Mouse (Mus musculus): Measurements from ENCODE around the gene Mcm7. TPM values are rescaled to one million over a fixed set of nuclear protein-coding genes. Genes with fewer than 3 reads are reported as not detected.
"Not testable (repeated sequence)": the region's sequence is repeated elsewhere in the genome, so short reads cannot be mapped to it uniquely, and the experiment has no call there.

Mcm7 gene
- polyA plus RNA-seq (2016; fragmentation: Nextera tagmentation; extraction: Ambion mirVana), result 179 and 180 TPM in 2 replicates

- H3K9me3 ChIP-seq (replicated peaks), result no peaks in the 10 kb centered on the region
- ATAC-seq (ENCODE audit: low FRiP score), result peak; percentile 92
- H3K36me3 ChIP-seq, result peaks cover 48% of the 10 kb centered on the region
- peak within 1 kb of the TSS; percentile 81 for H3K9ac ChIP-seq
- H3K27ac ChIP-seq, result peak within 1 kb of the TSS; percentile 89
- under 1% methylated on average over 54 of the region's 54 CpGs for WGBS
- H3K27me3 ChIP-seq, result no peaks in the 10 kb centered on the region
- H3K4me1 ChIP-seq, result peaks cover 22% of the 10 kb centered on the region
- H3K4me2 ChIP-seq (replicated peaks), result peak within 1 kb of the TSS; percentile 92
- H3K4me3 ChIP-seq, result peak within 1 kb of the TSS; percentile 74
Observed at GRCm38 (mm10) chr5:138171695-138172491, at the start of gene Mcm7, which contains the start of gene Ap4m1. Gene Mcm7, minus strand, starts transcription at chr5:138172422. Gene Ap4m1, plus strand, starts transcription at chr5:138172002.

- H3K9ac ChIP-seq, result no peak overlapping the region
- H3K4me1 ChIP-seq, result no peaks in the 10 kb centered on the region
- H3K36me3 ChIP-seq, result no peaks in the 10 kb centered on the region
- H3K4me2 ChIP-seq (replicated peaks), result no peak overlapping the region
- no peak overlapping the region for H3K27ac ChIP-seq
- WGBS, result 67% methylated on average over 2 of the region's 2 CpGs
- no peaks in the 10 kb centered on the region for H3K27me3 ChIP-seq
- no peak for ATAC-seq (ENCODE audit: low FRiP score)
- H3K9me3 ChIP-seq (replicated peaks), result peaks cover 10% of the 10 kb centered on the region; the same call in 1 of the 2 replicates
- H3K4me3 ChIP-seq, result no peak overlapping the region
Observed at GRCm38 (mm10) chr5:138219864-138220263, 47.6 kb upstream of the Mcm7 start.

- WGBS, result 94% methylated on average over 13 of the region's 13 CpGs
- not testable (repeated sequence) for H3K27ac ChIP-seq; H3K4me1 ChIP-seq; H3K36me3 ChIP-seq; ATAC-seq (ENCODE audit: low FRiP score); H3K4me2 ChIP-seq (replicated peaks); H3K27me3 ChIP-seq; H3K9ac ChIP-seq; H3K4me3 ChIP-seq
- H3K9me3 ChIP-seq (replicated peaks), result peaks cover 10% of the 10 kb centered on the region; the same call in 1 of the 2 replicates
Observed at GRCm38 (mm10) chr5:138216632-138217031, 44.4 kb upstream of the Mcm7 start.

GRCm38 (mm10) chr5:138207873-138208272 lies 35.7 kb upstream of the Mcm7 start:
- 84% methylated on average over 4 of the region's 4 CpGs for whole genome bisulfite sequencing
- no peak overlapping the region for H3K4me3 ChIP-seq
- H3K9ac ChIP-seq, result no peak overlapping the region
- no peaks in the 10 kb centered on the region for H3K4me1 ChIP-seq
- H3K27me3 ChIP-seq, result no peaks in the 10 kb centered on the region
- H3K36me3 ChIP-seq, result no peaks in the 10 kb centered on the region
- peaks cover 5% of the 10 kb centered on the region; the same call in 1 of the 2 replicates for H3K9me3 ChIP-seq (replicated peaks)
- no peak for ATAC-seq (ENCODE audit: low FRiP score)
- H3K4me2 ChIP-seq (replicated peaks), result no peak overlapping the region
- no peak overlapping the region for H3K27ac ChIP-seq

GRCm38 (mm10) chr5:138207253-138207652 lies 35.0 kb upstream of the Mcm7 start:
- no peaks in the 10 kb centered on the region for H3K27me3 ChIP-seq
- H3K4me2 ChIP-seq (replicated peaks), result no peak overlapping the region
- no peak overlapping the region for H3K9ac ChIP-seq
- no peak overlapping the region for H3K4me3 ChIP-seq
- H3K4me1 ChIP-seq, result no peaks in the 10 kb centered on the region
- H3K9me3 ChIP-seq (replicated peaks), result peaks cover 5% of the 10 kb centered on the region; the same call in 1 of the 2 replicates
- no peak for ATAC-seq (ENCODE audit: low FRiP score)
- H3K27ac ChIP-seq, result no peak overlapping the region
- H3K36me3 ChIP-seq, result no peaks in the 10 kb centered on the region
- 90% methylated on average over 1 of the region's 1 CpGs for WGBS

GRCm38 (mm10) chr5:138202086-138202485 lies 29.9 kb upstream of the Mcm7 start:
- no peak overlapping the region for H3K27ac ChIP-seq
- H3K4me1 ChIP-seq, result no peaks in the 10 kb centered on the region
- H3K27me3 ChIP-seq, result no peaks in the 10 kb centered on the region
- H3K4me3 ChIP-seq, result no peak overlapping the region
- H3K9ac ChIP-seq, result no peak overlapping the region
- WGBS, result 85% methylated on average over 3 of the region's 3 CpGs
- peaks cover 5% of the 10 kb centered on the region; the same call in 1 of the 2 replicates for H3K9me3 ChIP-seq (replicated peaks)
- H3K36me3 ChIP-seq, result no peaks in the 10 kb centered on the region
- ATAC-seq (ENCODE audit: low FRiP score), result no peak
- H3K4me2 ChIP-seq (replicated peaks), result no peak overlapping the region

DNA sequence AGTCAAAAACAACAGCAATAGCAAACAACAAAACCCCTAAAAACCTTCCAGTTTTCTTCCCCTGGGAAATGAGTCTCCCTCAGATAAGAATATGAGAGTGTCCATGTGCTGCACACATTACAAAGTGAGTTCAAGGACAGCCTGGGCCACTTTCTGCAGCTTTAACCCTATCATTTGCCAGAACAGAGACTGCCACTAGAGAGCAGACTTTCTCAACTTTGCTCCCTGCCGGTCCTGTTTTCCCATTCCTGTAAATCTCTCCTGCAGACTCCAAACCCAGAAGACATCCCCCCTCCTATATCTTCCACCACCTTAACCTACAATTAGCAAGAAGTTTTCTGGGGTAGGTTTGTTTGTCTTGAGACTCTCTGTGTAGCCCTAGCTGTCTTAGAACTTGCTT lies 27.4 kb upstream of the Mcm7 start:
- ATAC-seq (ENCODE audit: low FRiP score), result no peak
- H3K27ac ChIP-seq, result no peak overlapping the region
- no peaks in the 10 kb centered on the region for H3K27me3 ChIP-seq
- H3K4me2 ChIP-seq (replicated peaks), result no peak overlapping the region
- no peaks in the 10 kb centered on the region for H3K36me3 ChIP-seq
- no peak overlapping the region for H3K9ac ChIP-seq
- H3K4me3 ChIP-seq, result no peak overlapping the region
- WGBS, result 6% methylated on average over 1 of the region's 1 CpGs
- 0 out of 2 replicates have a peak, but pooled peaks cover 4% of the 10 kb centered on the region for H3K9me3 ChIP-seq (replicated peaks)
- peaks cover 6% of the 10 kb centered on the region for H3K4me1 ChIP-seq

DNA sequence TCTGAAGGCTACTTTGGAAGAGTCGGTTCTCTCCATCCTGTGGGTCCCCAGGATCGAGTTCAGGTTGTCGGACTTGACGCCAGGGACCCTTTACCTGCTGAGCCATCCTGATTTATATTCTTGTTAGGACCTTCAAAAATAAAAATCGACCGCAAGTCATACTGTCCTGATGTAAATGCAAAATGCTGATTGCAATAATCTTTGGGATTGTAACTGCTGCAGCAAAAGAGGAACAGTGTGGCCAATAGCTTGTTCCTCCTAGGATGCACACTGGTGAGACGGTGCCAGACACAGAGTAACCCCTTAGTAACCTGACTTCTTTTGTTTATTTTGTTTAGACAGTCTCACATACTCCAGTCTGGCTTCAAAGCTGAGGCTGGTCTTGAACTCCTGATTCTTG lies 23.2 kb upstream of the Mcm7 start:
- H3K4me3 ChIP-seq, result peak overlapping the region; percentile 74; the same call in 1 of the 2 replicates
- no peak overlapping the region for H3K9ac ChIP-seq
- no peak overlapping the region for H3K27ac ChIP-seq
- H3K9me3 ChIP-seq (replicated peaks), result no peaks in the 10 kb centered on the region
- no peak for ATAC-seq (ENCODE audit: low FRiP score)
- H3K27me3 ChIP-seq, result no peaks in the 10 kb centered on the region
- H3K4me1 ChIP-seq, result peaks cover 10% of the 10 kb centered on the region
- peak overlapping the region; percentile 96 for H3K4me2 ChIP-seq (replicated peaks)
- WGBS, result 75% methylated on average over 7 of the region's 7 CpGs
- H3K36me3 ChIP-seq, result peaks cover 27% of the 10 kb centered on the region

DNA sequence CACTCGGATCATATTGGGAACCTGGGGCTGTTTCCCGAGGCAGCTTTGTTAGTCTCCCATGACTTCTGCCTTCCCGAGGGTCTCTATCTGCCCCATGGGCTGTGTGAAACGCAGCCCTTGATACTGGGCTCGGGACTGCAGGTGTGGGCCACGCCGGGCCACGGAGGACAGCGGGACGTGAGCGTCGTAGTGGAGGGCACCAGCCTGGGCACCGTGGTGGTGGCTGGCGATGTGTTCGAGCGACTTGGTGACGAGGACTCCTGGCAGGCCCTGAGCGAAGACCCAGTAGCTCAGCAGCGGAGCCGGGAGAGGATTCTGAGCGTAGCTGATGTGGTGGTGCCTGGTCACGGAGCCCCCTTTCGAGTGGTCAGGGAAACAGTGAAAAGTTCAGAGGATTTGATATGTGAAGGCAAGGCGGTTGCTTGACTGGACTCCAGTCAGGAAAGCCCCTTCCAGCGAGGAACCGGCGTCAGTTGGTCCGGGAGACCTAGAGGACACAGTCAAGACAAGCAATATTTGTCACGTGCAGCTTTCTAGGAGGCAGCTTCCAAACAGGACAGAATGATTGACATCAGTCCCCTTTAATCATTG lies 22.6 kb upstream of the Mcm7 start:
- H3K4me3 ChIP-seq, result peak overlapping the region; percentile 74
- no peaks in the 10 kb centered on the region for H3K27me3 ChIP-seq
- peaks cover 10% of the 10 kb centered on the region for H3K4me1 ChIP-seq
- no peaks in the 10 kb centered on the region for H3K9me3 ChIP-seq (replicated peaks)
- H3K9ac ChIP-seq, result peak overlapping the region; percentile 93
- H3K27ac ChIP-seq, result peak overlapping the region; percentile 91
- H3K36me3 ChIP-seq, result peaks cover 32% of the 10 kb centered on the region
- peak; percentile 75 for ATAC-seq (ENCODE audit: low FRiP score)
- WGBS, result 2% methylated on average over 29 of the region's 29 CpGs
- H3K4me2 ChIP-seq (replicated peaks), result peak overlapping the region; percentile 96

DNA sequence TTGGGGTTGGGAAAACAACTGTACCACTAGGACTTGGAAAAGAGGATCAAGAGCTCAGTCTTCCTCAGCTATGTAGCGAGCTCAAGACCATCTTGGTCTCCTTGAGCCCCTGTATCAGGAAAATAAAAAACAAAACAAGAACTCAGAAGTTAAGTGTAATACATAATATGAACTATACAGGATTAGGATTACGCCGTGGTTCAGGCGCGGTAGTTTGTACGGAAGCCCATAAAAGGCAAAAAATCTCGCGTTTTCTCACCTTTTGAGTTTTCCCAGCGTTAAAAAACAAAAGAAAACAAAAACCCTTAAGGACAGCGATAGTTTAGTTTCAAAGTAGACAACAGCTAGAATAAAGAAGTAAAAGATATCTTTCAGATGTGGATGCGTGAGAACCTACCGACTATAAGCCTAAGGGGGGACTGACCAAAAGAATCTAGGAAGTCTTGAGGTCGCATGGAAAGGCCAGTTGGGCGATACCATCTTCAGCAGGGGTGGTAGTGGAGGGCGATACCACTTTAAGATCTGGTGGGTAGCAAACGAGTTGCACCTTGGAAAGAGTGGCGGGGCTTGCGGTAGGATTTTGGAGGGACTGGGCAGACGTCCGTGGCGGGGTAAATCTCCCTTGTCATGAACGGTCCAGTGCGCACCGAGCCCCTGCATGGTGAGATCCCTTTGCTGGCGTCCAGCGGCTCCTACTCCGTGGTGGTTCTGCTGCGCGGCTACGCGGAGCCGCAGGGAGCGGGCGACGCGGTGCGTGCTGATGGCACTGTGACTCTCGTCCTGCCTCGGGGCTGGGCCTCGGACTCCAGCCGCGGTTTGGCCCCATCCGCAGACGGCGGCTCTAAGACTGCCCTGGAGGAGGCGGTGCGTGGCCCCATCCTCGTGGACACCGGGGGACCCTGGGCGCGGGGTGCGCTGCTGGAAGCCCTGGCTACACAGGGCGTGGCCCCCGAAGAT lies 21.8 kb upstream of the Mcm7 start, which contains the start of gene Mblac1:
Gene Mblac1 (plus strand): TSS at position 544 of the 957 bp plus-strand sequence.
- H3K4me3 ChIP-seq, result peak within 1 kb of the TSS; percentile 74
- peak within 1 kb of the TSS; percentile 93 for H3K9ac ChIP-seq
- H3K27ac ChIP-seq, result peak within 1 kb of the TSS; percentile 91
- H3K4me1 ChIP-seq, result peaks cover 10% of the 10 kb centered on the region
- peak within 1 kb of the TSS; percentile 96 for H3K4me2 ChIP-seq (replicated peaks)
- peaks cover 36% of the 10 kb centered on the region for H3K36me3 ChIP-seq
- H3K27me3 ChIP-seq, result no peaks in the 10 kb centered on the region
- peak; percentile 87 for ATAC-seq (ENCODE audit: low FRiP score)
- WGBS, result 8% methylated on average over 54 of the region's 54 CpGs
- H3K9me3 ChIP-seq (replicated peaks), result no peaks in the 10 kb centered on the region

DNA sequence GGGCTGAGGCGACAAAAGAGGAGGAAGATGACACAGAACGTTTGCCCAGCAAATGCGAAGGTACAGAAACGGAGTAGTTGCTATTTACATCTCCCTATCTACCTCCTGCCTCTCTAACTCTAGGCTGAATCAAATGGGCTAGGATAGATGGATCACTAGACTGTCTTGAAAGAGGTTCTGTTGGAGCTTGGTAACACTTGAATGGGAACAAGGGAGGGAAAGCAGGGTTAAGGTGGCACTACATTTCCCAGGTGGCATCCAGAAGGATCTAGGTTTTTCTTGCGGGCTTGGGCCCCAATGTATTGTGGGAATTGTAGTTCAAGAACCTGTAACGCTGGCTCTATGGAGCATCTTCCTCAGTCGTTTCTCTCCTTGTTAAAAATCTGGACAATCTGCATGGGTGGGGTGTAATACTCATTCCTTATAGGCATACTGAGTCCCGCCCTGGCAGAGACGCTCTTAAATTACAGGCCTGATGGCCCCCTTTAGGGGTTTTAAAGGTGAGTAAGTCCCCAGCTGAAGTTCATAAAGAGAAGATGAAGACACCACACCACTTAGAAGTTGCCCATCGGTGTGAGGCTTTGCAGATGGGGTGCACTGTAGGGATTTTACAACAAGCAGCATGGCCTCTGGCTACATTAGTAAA lies 15.6 kb upstream of the Mcm7 start:
- ATAC-seq (ENCODE audit: low FRiP score), result peak; percentile 86

More for the DNA sequence above, 15.6 kb upstream of the Mcm7 start:
- Histone ChIP-seq H3K4me3 (peak overlapping the region; percentile 72), H3K27ac (peak overlapping the region; percentile 69), H3K27me3 (no peaks in the 10 kb centered on the region), H3K4me2 (replicated peaks) (peak overlapping the region; percentile 63), H3K4me1 (peaks cover 19% of the 10 kb centered on the region), H3K9ac (peak overlapping the region; percentile 85), H3K36me3 (peaks cover 45% of the 10 kb centered on the region), H3K9me3 (replicated peaks) (no peaks in the 10 kb centered on the region)
- WGBS, result under 1% methylated on average over 10 of the region's 10 CpGs

All from hindbrain, embryonic 12.5 days (tissue).